Mouse (Mus musculus): ENCODE measurements around the gene Pkm. TPM values are rescaled to one million over a fixed set of nuclear protein-coding genes. Genes with fewer than 3 reads are reported as not detected.

Pkm gene
- polyA plus RNA-seq, 2 experiments, result 108 to 131 TPM

- H3K4me1 ChIP-seq (replicated peaks; ENCODE audit: control insufficient read depth in 2 of 2, insufficient read depth in 2 of 2, low read length in 1 of 2), result no peaks in the 10 kb centered on the region
- no peak overlapping the region for H3K27ac ChIP-seq
- peak overlapping the region; percentile 56 to 63 for H3K4me3 ChIP-seq (ENCODE audit: insufficient read depth in 1 of 2, low read depth in 2 of 2, low read length in 2 of 2)
- ATAC-seq (ENCODE audit: insufficient read depth) (peak; percentile 42; the same call in 1 of the 2 replicates), DNase-seq (ENCODE audit: low read depth in 3 of 3, low spot score in 3 of 3) (peak in 1 of 3 experiments; percentile 3)
- no peak for TF ChIP-seq CTCF (IDR thresholded peaks at IDR 0.05; ENCODE audit: low read depth)
- no peak for TF ChIP-seq EP300 (IDR thresholded peaks at IDR 0.05; ENCODE audit: low read depth)
- under 1% methylated on average over 58 of the region's 58 CpGs for WGBS (ENCODE audit: insufficient replicate concordance)
- no peaks in the 10 kb centered on the region for H3K9me3 ChIP-seq (ENCODE audit: control insufficient read depth, low read length)
- peak overlapping the region; percentile 78 for H3K4me2 ChIP-seq (ENCODE audit: low read depth)
- no peaks in the 10 kb centered on the region for H3K36me3 ChIP-seq (replicated peaks; ENCODE audit: control insufficient read depth, insufficient read depth, low read depth)
- H3K27me3 ChIP-seq (ENCODE audit: control insufficient read depth, insufficient read depth, low read length), result no peaks in the 10 kb centered on the region
- peak overlapping the region; percentile 69 for H3K9ac ChIP-seq (replicated peaks)
These were observed 38.7 kb upstream of the Pkm start for GRCm38 (mm10) chr9:59617307-59617973.

- H3K4me3 ChIP-seq (ENCODE audit: insufficient read depth in 1 of 2, low read depth in 2 of 2, low read length in 2 of 2), result no peak overlapping the region
- DNase-seq (ENCODE audit: low read depth in 3 of 3, low spot score in 3 of 3) (peak in 1 of 3 experiments; percentile 27), ATAC-seq (ENCODE audit: insufficient read depth) (peak; percentile 31; the same call in 1 of the 2 replicates)
- TF ChIP-seq CTCF (IDR thresholded peaks at IDR 0.05; ENCODE audit: low read depth) (no peak), EP300 (IDR thresholded peaks at IDR 0.05; ENCODE audit: low read depth) (0 out of 2 replicates have a peak, but pooled peaks have one; percentile 28)
- no peak overlapping the region for H3K27ac ChIP-seq
- H3K9me3 ChIP-seq (ENCODE audit: control insufficient read depth, low read length), result no peaks in the 10 kb centered on the region
- no peaks in the 10 kb centered on the region for H3K27me3 ChIP-seq (ENCODE audit: control insufficient read depth, insufficient read depth, low read length)
- WGBS (ENCODE audit: insufficient replicate concordance), result 9% methylated on average over 1 of the region's 1 CpGs
- no peaks in the 10 kb centered on the region; a peak in 1 of 4 replicates for H3K4me1 ChIP-seq (replicated peaks; ENCODE audit: control insufficient read depth in 2 of 2, insufficient read depth in 2 of 2, low read length in 1 of 2)
- no peak overlapping the region for H3K4me2 ChIP-seq (ENCODE audit: low read depth)
- no peaks in the 10 kb centered on the region; the same call in 1 of the 2 replicates for H3K36me3 ChIP-seq (replicated peaks; ENCODE audit: control insufficient read depth, insufficient read depth, low read depth)
- no peak overlapping the region for H3K9ac ChIP-seq (replicated peaks)
These were observed 17.8 kb upstream of the Pkm start for GRCm38 (mm10) chr9:59638372-59638771.

- Histone ChIP-seq H3K27me3 (ENCODE audit: control insufficient read depth, insufficient read depth, low read length) (no peaks in the 10 kb centered on the region), H3K36me3 (replicated peaks; ENCODE audit: control insufficient read depth, insufficient read depth, low read depth) (no peaks in the 10 kb centered on the region; the same call in 1 of the 2 replicates), H3K27ac (no peak overlapping the region), H3K4me1 (replicated peaks; ENCODE audit: control insufficient read depth in 2 of 2, insufficient read depth in 2 of 2, low read length in 1 of 2) (no peaks in the 10 kb centered on the region; a peak in 1 of 4 replicates), H3K9ac (replicated peaks) (no peak overlapping the region), H3K9me3 (ENCODE audit: control insufficient read depth, low read length) (no peaks in the 10 kb centered on the region), H3K4me2 (ENCODE audit: low read depth) (no peak overlapping the region), H3K4me3 (ENCODE audit: insufficient read depth in 1 of 2, low read depth in 2 of 2, low read length in 2 of 2) (no peak overlapping the region)
- 84% methylated on average over 4 of the region's 4 CpGs for whole genome bisulfite sequencing (ENCODE audit: insufficient replicate concordance)
- TF ChIP-seq EP300 (IDR thresholded peaks at IDR 0.05; ENCODE audit: low read depth) (no peak), CTCF (IDR thresholded peaks at IDR 0.05; ENCODE audit: low read depth) (no peak)
- ATAC-seq (ENCODE audit: insufficient read depth) (no peak), DNase-seq (ENCODE audit: low read depth in 3 of 3, low spot score in 3 of 3) (no peak)
These were observed 16.2 kb upstream of the Pkm start for GRCm38 (mm10) chr9:59639936-59640335.

GRCm38 (mm10) chr9:59641320-59641719 lies 14.8 kb upstream of the Pkm start:
- H3K4me2 ChIP-seq (ENCODE audit: low read depth), result no peak overlapping the region
- ATAC-seq (ENCODE audit: insufficient read depth) (no peak), DNase-seq (ENCODE audit: low read depth in 3 of 3, low spot score in 3 of 3) (no peak)
- H3K27ac ChIP-seq, result no peak overlapping the region
- H3K9me3 ChIP-seq (ENCODE audit: control insufficient read depth, low read length), result no peaks in the 10 kb centered on the region
- no peaks in the 10 kb centered on the region; the same call in 1 of the 2 replicates for H3K36me3 ChIP-seq (replicated peaks; ENCODE audit: control insufficient read depth, insufficient read depth, low read depth)
- TF ChIP-seq EP300 (IDR thresholded peaks at IDR 0.05; ENCODE audit: low read depth) (no peak), CTCF (IDR thresholded peaks at IDR 0.05; ENCODE audit: low read depth) (no peak)
- no peak overlapping the region for H3K4me3 ChIP-seq (ENCODE audit: insufficient read depth in 1 of 2, low read depth in 2 of 2, low read length in 2 of 2)
- H3K4me1 ChIP-seq (replicated peaks; ENCODE audit: control insufficient read depth in 2 of 2, insufficient read depth in 2 of 2, low read length in 1 of 2), result no peaks in the 10 kb centered on the region; a peak in 1 of 4 replicates
- H3K9ac ChIP-seq (replicated peaks), result no peak overlapping the region
- WGBS (ENCODE audit: insufficient replicate concordance), result 49% methylated on average over 2 of the region's 2 CpGs
- H3K27me3 ChIP-seq (ENCODE audit: control insufficient read depth, insufficient read depth, low read length), result no peaks in the 10 kb centered on the region

GRCm38 (mm10) chr9:59649911-59650310 lies 6.3 kb upstream of the Pkm start:
- Histone ChIP-seq H3K4me2 (ENCODE audit: low read depth) (no peak overlapping the region), H3K4me1 (replicated peaks; ENCODE audit: control insufficient read depth in 2 of 2, insufficient read depth in 2 of 2, low read length in 1 of 2) (peaks cover 9 to 12% of the 10 kb centered on the region in 2 experiments), H3K36me3 (replicated peaks; ENCODE audit: control insufficient read depth, insufficient read depth, low read depth) (no peaks in the 10 kb centered on the region), H3K9me3 (ENCODE audit: control insufficient read depth, low read length) (no peaks in the 10 kb centered on the region), H3K27me3 (ENCODE audit: control insufficient read depth, insufficient read depth, low read length) (no peaks in the 10 kb centered on the region; the same call in 1 of the 2 replicates), H3K27ac (no peak overlapping the region), H3K9ac (replicated peaks) (no peak overlapping the region), H3K4me3 (ENCODE audit: insufficient read depth in 1 of 2, low read depth in 2 of 2, low read length in 2 of 2) (no peak overlapping the region)
- DNase-seq (ENCODE audit: low read depth in 3 of 3, low spot score in 3 of 3), result no peak
- ATAC-seq (ENCODE audit: insufficient read depth), result no peak
- TF ChIP-seq EP300 (IDR thresholded peaks at IDR 0.05; ENCODE audit: low read depth) (no peak), CTCF (IDR thresholded peaks at IDR 0.05; ENCODE audit: low read depth) (no peak)
- WGBS (ENCODE audit: insufficient replicate concordance), result 76% methylated on average over 4 of the region's 4 CpGs
